Mouse (Mus musculus): ENCODE results near the gene Fam189b. TPM values are rescaled to one million over a fixed set of nuclear protein-coding genes. Genes with fewer than 3 reads are reported as not detected.
"Not testable (repeated sequence)": the region's sequence is repeated elsewhere in the genome, so short reads cannot be mapped to it uniquely, and the experiment has no call there.

Gene Fam189b
- polyA plus RNA-seq, 1 experiment from 2014 or later, result 22.3 TPM

- Histone ChIP-seq H3K4me1 (peaks cover 19% of the 10 kb centered on the region), H3K36me3 (no peaks in the 10 kb centered on the region), H3K9me3 (no peaks in the 10 kb centered on the region), H3K4me2 (replicated peaks) (peak overlapping the region; percentile 85), H3K27ac (replicated peaks) (no peak overlapping the region), H3K27me3 (no peaks in the 10 kb centered on the region), H3K9ac (replicated peaks) (peak overlapping the region; percentile 77), H3K4me3 (peak overlapping the region; percentile 90)
- WGBS, result 14% methylated on average over 7 of the region's 7 CpGs
- ATAC-seq (replicated peaks), result no peak
Observed at GRCm38 (mm10) chr3:89158651-89159050, 24.3 kb upstream of the Fam189b start.

GRCm38 (mm10) chr3:89159211-89159610, 23.7 kb upstream of the Fam189b start:
- Histone ChIP-seq H3K9ac (replicated peaks) (peak overlapping the region; percentile 77), H3K9me3 (no peaks in the 10 kb centered on the region), H3K27me3 (no peaks in the 10 kb centered on the region), H3K4me2 (replicated peaks) (peak overlapping the region; percentile 85), H3K4me3 (peak overlapping the region; percentile 90), H3K4me1 (peaks cover 24% of the 10 kb centered on the region), H3K27ac (replicated peaks) (0 out of 2 replicates have a peak overlapping the region, but pooled peaks have one; percentile 32), H3K36me3 (no peaks in the 10 kb centered on the region)
- WGBS, result under 1% methylated on average over 13 of the region's 13 CpGs
- peak; percentile 3; the same call in 1 of the 2 replicates for ATAC-seq (replicated peaks)

DNA sequence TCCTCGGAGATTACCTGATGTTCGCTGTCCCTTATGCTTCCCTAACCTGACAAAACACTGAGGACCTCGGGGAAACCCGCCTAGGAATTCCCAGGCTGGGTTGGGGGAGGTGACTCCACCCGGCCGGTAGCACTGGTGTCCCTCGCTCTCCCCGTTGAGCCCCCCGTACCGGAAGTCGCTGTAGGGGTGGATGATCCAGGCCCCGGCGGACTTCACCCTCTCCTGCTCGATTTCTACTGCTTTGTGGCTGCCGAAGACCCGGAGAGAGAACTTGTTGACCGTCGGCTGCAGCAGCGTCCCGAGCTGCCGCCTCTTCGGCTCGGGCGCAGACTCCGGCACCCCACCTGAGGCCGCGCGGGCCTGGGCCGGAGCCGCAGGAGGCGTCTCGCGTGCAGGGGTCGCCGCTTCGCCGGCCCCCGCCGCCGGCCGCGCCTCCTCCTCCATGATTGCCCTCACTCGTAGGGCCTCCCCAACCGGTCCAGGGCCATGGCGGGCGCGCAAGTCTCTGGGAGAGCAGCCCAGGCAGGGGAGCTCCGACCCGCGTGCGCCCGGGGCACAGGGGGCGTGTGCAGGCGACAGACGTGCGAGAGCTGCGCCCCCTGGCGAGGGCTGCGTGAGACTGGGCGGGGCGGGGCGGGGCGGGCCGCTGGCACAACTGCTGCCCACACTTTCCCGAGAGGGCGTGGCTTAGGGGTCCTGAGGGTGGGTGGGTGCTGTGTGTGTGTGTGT, 23.2 kb upstream of the Fam189b start, which contains the start of gene Hcn3:
Gene Hcn3 (minus strand): TSS at position 581 of the 729 bp plus-strand sequence.
- H3K4me1 ChIP-seq, result peaks cover 25% of the 10 kb centered on the region
- peak; percentile 82 for ATAC-seq (replicated peaks)
- under 1% methylated on average over 60 of the region's 66 CpGs for WGBS
- H3K27ac ChIP-seq (replicated peaks), result peak within 1 kb of the TSS; percentile 32
- H3K27me3 ChIP-seq, result no peaks in the 10 kb centered on the region
- peak within 1 kb of the TSS; percentile 90 for H3K4me3 ChIP-seq
- H3K36me3 ChIP-seq, result no peaks in the 10 kb centered on the region
- H3K4me2 ChIP-seq (replicated peaks), result peak within 1 kb of the TSS; percentile 85
- H3K9ac ChIP-seq (replicated peaks), result peak within 1 kb of the TSS; percentile 77
- H3K9me3 ChIP-seq, result no peaks in the 10 kb centered on the region

- H3K4me1 ChIP-seq, result peaks cover 36% of the 10 kb centered on the region
- not testable (repeated sequence) for H3K27ac ChIP-seq (replicated peaks); H3K4me3 ChIP-seq; H3K36me3 ChIP-seq; H3K4me2 ChIP-seq (replicated peaks); H3K9ac ChIP-seq (replicated peaks); ATAC-seq (replicated peaks); H3K9me3 ChIP-seq; H3K27me3 ChIP-seq
Observed at GRCm38 (mm10) chr3:89161207-89161606, 21.7 kb upstream of the Fam189b start.

DNA sequence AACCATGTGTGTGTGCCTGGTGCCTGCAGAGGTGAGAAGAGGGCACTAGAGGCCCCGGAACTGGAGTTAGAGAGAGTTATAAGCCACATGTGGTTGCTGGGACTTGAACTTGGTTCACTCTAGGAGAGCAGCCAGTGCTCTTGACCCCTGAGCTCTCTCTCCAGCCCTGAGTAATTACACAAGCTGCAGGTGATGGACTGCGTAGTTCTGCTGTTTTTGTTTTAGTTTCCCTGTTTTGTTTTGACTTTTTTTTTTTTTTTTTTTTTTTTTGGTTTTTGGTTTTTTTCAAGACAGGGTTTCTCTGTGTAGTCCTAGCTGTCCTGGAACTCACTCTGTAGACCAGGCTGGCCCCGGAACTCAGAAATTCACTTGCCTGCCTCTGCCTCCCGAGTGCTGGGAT, 21.2 kb upstream of the Fam189b start:
- no peak for ATAC-seq (replicated peaks)
- 82% methylated on average over 4 of the region's 4 CpGs for WGBS
- H3K4me1 ChIP-seq, result peaks cover 42% of the 10 kb centered on the region

DNA sequence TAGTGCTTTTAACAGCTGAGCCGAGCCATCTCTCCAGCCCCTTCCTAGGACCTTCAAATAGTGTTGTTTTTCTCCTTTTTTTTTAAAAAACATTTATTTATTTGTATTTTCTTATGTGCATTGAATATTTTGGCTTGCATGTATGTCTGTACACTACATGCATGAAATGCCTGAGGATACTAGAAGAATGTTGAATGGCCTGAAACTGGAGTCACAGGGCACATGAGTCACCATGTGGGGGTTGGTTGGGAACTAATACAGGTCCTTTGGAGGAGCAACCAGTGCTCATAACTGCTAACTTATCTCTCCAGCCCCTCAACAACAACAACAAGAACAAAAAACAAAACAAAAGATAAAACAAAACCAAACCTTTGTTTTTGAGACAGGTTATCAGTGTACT, 19.8 kb upstream of the Fam189b start:
- Histone ChIP-seq H3K4me2 (replicated peaks) (no peak overlapping the region), H3K36me3 (peaks cover 11% of the 10 kb centered on the region), H3K4me1 (peaks cover 41% of the 10 kb centered on the region), H3K4me3 (no peak overlapping the region), H3K27me3 (no peaks in the 10 kb centered on the region), H3K9me3 (no peaks in the 10 kb centered on the region), H3K27ac (replicated peaks) (no peak overlapping the region), H3K9ac (replicated peaks) (no peak overlapping the region)
- WGBS, result 84% methylated on average over 1 of the region's 1 CpGs
- ATAC-seq (replicated peaks), result no peak

More for the DNA sequence above, 21.2 kb upstream of the Fam189b start:
- H3K9ac ChIP-seq (replicated peaks), result no peak overlapping the region
- H3K27me3 ChIP-seq, result no peaks in the 10 kb centered on the region
- no peak overlapping the region for H3K4me3 ChIP-seq
- 0 out of 2 replicates have a peak, but pooled peaks cover under 1% of the 10 kb centered on the region for H3K36me3 ChIP-seq
- no peak overlapping the region for H3K27ac ChIP-seq (replicated peaks)
- H3K9me3 ChIP-seq, result no peaks in the 10 kb centered on the region
- no peak overlapping the region for H3K4me2 ChIP-seq (replicated peaks)

DNA sequence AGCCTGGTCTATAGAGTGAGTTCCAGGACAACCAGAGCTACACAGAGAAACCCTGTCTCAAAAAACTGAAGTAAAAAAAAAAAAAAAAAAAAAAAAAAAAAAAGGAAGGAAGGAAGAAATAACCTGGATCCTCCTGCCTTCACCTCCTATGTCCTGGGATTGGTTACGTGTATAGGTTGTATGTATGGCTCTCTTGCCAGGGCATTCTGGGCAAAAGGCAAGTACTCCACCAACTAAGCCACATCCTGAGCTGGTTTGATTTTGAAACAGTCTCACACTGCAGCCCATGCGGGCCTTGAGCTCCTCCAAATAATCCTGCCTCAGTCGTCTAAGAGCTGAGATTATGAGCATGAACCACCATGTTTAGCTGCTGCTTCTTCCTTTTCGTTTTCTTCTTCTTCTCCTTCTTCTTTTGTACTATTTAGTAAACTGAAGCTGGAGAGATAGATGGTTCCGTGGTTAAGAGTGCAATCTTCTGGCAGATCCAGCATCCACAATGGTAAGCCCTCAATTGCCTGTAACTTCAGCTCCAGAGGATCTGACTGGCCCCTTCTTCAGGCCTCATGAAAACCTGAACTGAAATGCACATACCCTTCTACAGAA, 19.2 kb upstream of the Fam189b start:
- Histone ChIP-seq H3K27me3 (no peaks in the 10 kb centered on the region), H3K36me3 (peaks cover 17% of the 10 kb centered on the region), H3K9me3 (no peaks in the 10 kb centered on the region), H3K4me3 (peak overlapping the region; percentile 84), H3K9ac (replicated peaks) (peak overlapping the region; percentile 96), H3K27ac (replicated peaks) (peak overlapping the region; percentile 94), H3K4me2 (replicated peaks) (peak overlapping the region; percentile 66), H3K4me1 (peaks cover 35% of the 10 kb centered on the region)
- ATAC-seq (replicated peaks), result no peak
- whole genome bisulfite sequencing, result 76% methylated on average over 5 of the region's 5 CpGs

DNA sequence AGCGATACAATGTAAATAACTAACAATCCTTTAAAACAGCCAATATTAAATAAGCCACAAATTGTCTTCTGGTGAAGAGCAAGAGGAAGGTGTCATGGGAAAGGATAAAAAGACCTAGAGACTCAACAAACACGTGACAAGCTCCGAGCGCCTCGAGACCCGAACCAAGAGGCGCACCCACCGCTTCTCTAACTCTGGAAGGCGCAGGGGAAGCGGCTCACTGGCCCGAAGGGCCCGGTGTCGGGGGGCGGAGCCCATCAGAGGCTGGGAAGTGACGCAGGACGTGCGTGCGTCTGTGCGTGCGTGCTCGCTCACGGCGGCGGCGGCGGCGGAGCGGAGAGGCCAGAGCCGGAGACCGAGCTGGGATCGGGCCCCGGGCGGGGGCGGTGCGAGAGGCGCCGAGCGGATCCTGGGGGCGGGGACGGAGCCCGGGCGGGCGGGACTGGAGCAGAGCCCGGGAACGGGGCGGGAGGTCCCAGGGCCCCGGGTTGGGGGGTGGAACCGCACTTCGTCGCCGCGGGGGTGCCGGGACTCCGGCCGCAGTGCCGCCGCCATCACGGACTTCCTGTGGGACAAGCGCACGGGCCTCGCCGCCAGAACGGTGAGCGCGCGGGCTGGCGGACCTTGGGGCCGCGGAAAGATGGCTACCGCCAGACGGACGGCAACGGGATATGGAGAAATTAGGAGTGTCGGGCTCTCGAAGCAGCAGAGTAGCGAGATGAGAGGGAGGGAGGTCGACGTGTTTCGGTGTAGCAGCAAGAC, 18.3 kb upstream of the Fam189b start, which contains the start of gene Clk2:
Gene Clk2 (plus strand): TSS at position 290 of the 762 bp plus-strand sequence.
- Histone ChIP-seq H3K9me3 (no peaks in the 10 kb centered on the region), H3K4me2 (replicated peaks) (peak within 1 kb of the TSS; percentile 66), H3K4me3 (peak within 1 kb of the TSS; percentile 84), H3K27me3 (no peaks in the 10 kb centered on the region), H3K27ac (replicated peaks) (peak within 1 kb of the TSS; percentile 94), H3K4me1 (peaks cover 31% of the 10 kb centered on the region), H3K9ac (replicated peaks) (peak within 1 kb of the TSS; percentile 96), H3K36me3 (peaks cover 26% of the 10 kb centered on the region)
- under 1% methylated on average over 69 of the region's 79 CpGs for WGBS
- ATAC-seq (replicated peaks), result peak; percentile 97

GRCm38 (mm10) chr3:89165268-89165870, 17.6 kb upstream of the Fam189b start:
- Histone ChIP-seq H3K9me3 (no peaks in the 10 kb centered on the region), H3K4me3 (peak overlapping the region; percentile 84), H3K9ac (replicated peaks) (peak overlapping the region; percentile 96), H3K27me3 (no peaks in the 10 kb centered on the region), H3K36me3 (peaks cover 33% of the 10 kb centered on the region), H3K4me1 (peaks cover 29% of the 10 kb centered on the region), H3K27ac (replicated peaks) (peak overlapping the region; percentile 94), H3K4me2 (replicated peaks) (peak overlapping the region; percentile 66)
- no peak for ATAC-seq (replicated peaks)
- 25% methylated on average over 12 of the region's 12 CpGs for WGBS

- Histone ChIP-seq H3K27ac (replicated peaks) (no peak overlapping the region), H3K36me3 (peaks cover 46% of the 10 kb centered on the region), H3K4me3 (no peak overlapping the region), H3K9me3 (no peaks in the 10 kb centered on the region), H3K4me2 (replicated peaks) (no peak overlapping the region), H3K4me1 (peaks cover 28% of the 10 kb centered on the region), H3K9ac (replicated peaks) (no peak overlapping the region), H3K27me3 (no peaks in the 10 kb centered on the region)
- ATAC-seq (replicated peaks), result no peak
- WGBS, result 94% methylated on average over 19 of the region's 19 CpGs
Observed at GRCm38 (mm10) chr3:89166945-89167344, 16.0 kb upstream of the Fam189b start.

DNA sequence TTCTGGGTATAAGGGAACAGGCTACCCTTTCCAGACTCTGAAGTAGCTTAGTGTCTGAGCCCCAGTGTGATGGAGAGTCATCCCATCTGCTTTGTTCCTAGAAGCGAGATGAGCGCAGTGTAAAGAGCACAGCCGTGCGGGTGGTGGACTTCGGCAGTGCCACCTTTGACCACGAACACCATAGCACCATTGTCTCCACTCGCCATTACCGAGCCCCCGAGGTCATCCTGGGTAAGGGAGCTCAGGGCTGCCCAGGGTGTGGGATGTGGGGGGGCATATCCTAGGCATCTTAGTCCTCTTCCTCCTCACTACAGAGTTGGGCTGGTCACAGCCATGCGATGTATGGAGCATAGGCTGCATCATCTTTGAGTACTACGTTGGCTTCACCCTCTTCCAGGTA, 8.1 kb upstream of the Fam189b start:
- H3K9me3 ChIP-seq, result no peaks in the 10 kb centered on the region
- H3K9ac ChIP-seq (replicated peaks), result no peak overlapping the region
- H3K27ac ChIP-seq (replicated peaks), result no peak overlapping the region
- WGBS, result 91% methylated on average over 11 of the region's 11 CpGs
- H3K4me1 ChIP-seq, result peaks cover 22% of the 10 kb centered on the region
- peaks cover 73% of the 10 kb centered on the region for H3K36me3 ChIP-seq
- H3K4me2 ChIP-seq (replicated peaks), result no peak overlapping the region
- no peak for ATAC-seq (replicated peaks)
- H3K27me3 ChIP-seq, result no peaks in the 10 kb centered on the region
- H3K4me3 ChIP-seq, result no peak overlapping the region
